Mouse (Mus musculus) 416B (cell line): ENCODE data around the gene Inpp5k.

ENCODE experiments used
- DNase-seq: peaks from one replicate; pipeline ENCODE4 v3.0.0; 2011; ENCODE audit warnings: low read depth

Inpp5k gene

GRCm38 (mm10) chr11:75620136-75620780 is 10.5 kb upstream of the Inpp5k start:
- no peak for DNase-seq

GRCm38 (mm10) chr11:75621426-75621825 is 9.4 kb upstream of the Inpp5k start:
- DNase-seq = no peak

GRCm38 (mm10) chr11:75622588-75623329 is 8.0 kb upstream of the Inpp5k start:
- peak; percentile 45 for DNase-seq

- no peak for DNase-seq
Measured at GRCm38 (mm10) chr11:75624102-75624554, 6.7 kb upstream of the Inpp5k start.

GRCm38 (mm10) chr11:75625820-75626219 is 5.0 kb upstream of the Inpp5k start:
- DNase-seq = no peak

GRCm38 (mm10) chr11:75630098-75630497 is 690 bp upstream of the Inpp5k start:
- no peak for DNase-seq

- peak; percentile 67 for DNase-seq
Measured at GRCm38 (mm10) chr11:75631561-75632225, 905 bp downstream of the Inpp5k start.

GRCm38 (mm10) chr11:75632921-75633320 is 2.1 kb downstream of the Inpp5k start:
- DNase-seq = no peak

GRCm38 (mm10) chr11:75634801-75635200 is 4.0 kb downstream of the Inpp5k start:
- no peak for DNase-seq

- DNase-seq = no peak
Measured at GRCm38 (mm10) chr11:75635315-75635714, 4.5 kb downstream of the Inpp5k start.

GRCm38 (mm10) chr11:75643323-75643722 is 12.5 kb downstream of the Inpp5k start:
- no peak for DNase-seq

GRCm38 (mm10) chr11:75644684-75645083 is 13.9 kb downstream of the Inpp5k start:
- peak; percentile 22 for DNase-seq

- no peak for DNase-seq
Measured at GRCm38 (mm10) chr11:75647681-75648211, 17.0 kb downstream of the Inpp5k start.

- DNase-seq = peak; percentile 68
Measured at GRCm38 (mm10) chr11:75649155-75649561, 18.4 kb downstream of the Inpp5k start.

- DNase-seq = no peak
Measured at GRCm38 (mm10) chr11:75650311-75650710, 19.5 kb downstream of the Inpp5k start, which contains the start of gene Myo1c. TSS of gene Myo1c (plus strand) at chr11:75650504.

- DNase-seq = no peak
Measured at GRCm38 (mm10) chr11:75650958-75651425, 20.2 kb downstream of the Inpp5k start.

- DNase-seq = peak; percentile 81
Measured at GRCm38 (mm10) chr11:75651426-75652221, 20.8 kb downstream of the Inpp5k start.

- peak; percentile 67 for DNase-seq
Measured at GRCm38 (mm10) chr11:75652222-75652941, 21.6 kb downstream of the Inpp5k start.

- peak; percentile 76 for DNase-seq
Measured at GRCm38 (mm10) chr11:75652942-75653684, 22.3 kb downstream of the Inpp5k start.
